Mouse (Mus musculus) bone marrow, adult 2 months (tissue): ENCODE measurements around the gene Tbc1d12. TPM values are rescaled to one million over a fixed set of nuclear protein-coding genes. Genes with fewer than 3 reads are reported as not detected.
A peak's percentile ranks its signal among the peaks of the same experiment; 100 is the strongest.

ENCODE experiments used
- H3K27ac ChIP-seq: fragments of 200-500 bp; 2 replicates; pipeline ENCODE4 v1.5.1; 2012; ENCODE audit warnings: low read depth, mild to moderate bottlenecking, control low read depth, inconsistent platforms, low read length; ENCODE audit not compliant: control insufficient read depth, poor library complexity, insufficient read depth
- H3K4me1 ChIP-seq: fragments of 200-500 bp; 2 replicates; pipeline ENCODE4 v1.6.1; 2011; ENCODE audit warnings: low read length; ENCODE audit not compliant: control insufficient read depth, insufficient read depth
- H3K4me3 ChIP-seq: fragments of 200-500 bp; replicated peaks from 2 replicates; pipeline ENCODE3; 2011; ENCODE audit warnings: mild to moderate bottlenecking, low read depth, low read length, control low read depth; ENCODE audit not compliant: control insufficient read depth
- CTCF ChIP-seq: fragments of 200-500 bp; IDR thresholded peaks from 2 replicates; pipeline ENCODE4 v1.5.1; 2011; ENCODE audit warnings: low read length, control low read depth; ENCODE audit not compliant: control insufficient read depth, insufficient read depth
- POLR2A ChIP-seq: fragments of 200-500 bp; IDR thresholded peaks from 2 replicates; pipeline ENCODE4 v1.6.1; 2011; ENCODE audit warnings: low read depth, mild to moderate bottlenecking, control low read depth, low read length, borderline replicate concordance; ENCODE audit not compliant: control insufficient read depth
- WGBS: fragments of 180-500 bp; shearing (Covaris S2); methylation state at CpG from one replicate; pipeline ENCODE4 v1.1.7; 2018; 5-methylcytosine and 5-hydroxymethylcytosine counted together
- polyA plus RNA-seq: library from polyadenylated mRNA; stranded (reverse); fragments of >200 nt; gene quantifications from 2 replicates; pipeline ENCODE4 v1.2.4, GENCODE M21; 2011; ENCODE audit warnings: low replicate concordance; ENCODE audit not compliant: missing spikeins, insufficient read depth, insufficient read length

The Tbc1d12 gene
- polyA plus RNA-seq = 0.70 and 2.4 TPM in 2 replicates

- Histone ChIP-seq H3K27ac (peak within 1 kb of the TSS; percentile 90), H3K4me1 (no peaks in the 10 kb centered on the region), H3K4me3 (peak within 1 kb of the TSS; percentile 76)
- WGBS = under 1% methylated on average over 101 of the region's 101 CpGs
- TF ChIP-seq CTCF (no peak), POLR2A (peak; percentile 37; the same call in 1 of the 2 replicates)
These were observed at the start of gene Tbc1d12 for GRCm38 (mm10) chr19:38836438-38837170. Gene Tbc1d12, plus strand, starts transcription at chr19:38836579.

GRCm38 (mm10) chr19:38787756-38788155, 48.6 kb upstream of the Tbc1d12 start:
- no peak for TF ChIP-seq CTCF
- no peak for TF ChIP-seq POLR2A
- no peak overlapping the region for H3K4me3 ChIP-seq
- no peak overlapping the region for H3K27ac ChIP-seq
- WGBS = 86% methylated on average over 6 of the region's 6 CpGs
- H3K4me1 ChIP-seq = no peaks in the 10 kb centered on the region

- WGBS = 85% methylated on average over 7 of the region's 7 CpGs
- H3K27ac ChIP-seq = no peak overlapping the region
- TF ChIP-seq CTCF (no peak), POLR2A (no peak)
These were observed 42.8 kb upstream of the Tbc1d12 start for GRCm38 (mm10) chr19:38793563-38794045.

GRCm38 (mm10) chr19:38796546-38796945, 39.8 kb upstream of the Tbc1d12 start:
- Histone ChIP-seq H3K4me3 (no peak overlapping the region), H3K4me1 (no peaks in the 10 kb centered on the region), H3K27ac (no peak overlapping the region)
- 84% methylated on average over 5 of the region's 5 CpGs for WGBS
- TF ChIP-seq POLR2A (no peak), CTCF (no peak)

More at GRCm38 (mm10) chr19:38793563-38794045, 42.8 kb upstream of the Tbc1d12 start:
- H3K4me1 ChIP-seq = no peaks in the 10 kb centered on the region
- no peak overlapping the region for H3K4me3 ChIP-seq

- H3K4me3 ChIP-seq = no peak overlapping the region
- H3K4me1 ChIP-seq = no peaks in the 10 kb centered on the region
- no peak overlapping the region for H3K27ac ChIP-seq
- TF ChIP-seq CTCF (no peak), POLR2A (no peak)
- 73% methylated on average over 1 of the region's 1 CpGs for WGBS
These were observed 38.1 kb upstream of the Tbc1d12 start for GRCm38 (mm10) chr19:38798291-38798690.

GRCm38 (mm10) chr19:38798801-38799200, 37.6 kb upstream of the Tbc1d12 start:
- Histone ChIP-seq H3K27ac (no peak overlapping the region), H3K4me1 (no peaks in the 10 kb centered on the region), H3K4me3 (no peak overlapping the region)
- 86% methylated on average over 6 of the region's 6 CpGs for WGBS
- TF ChIP-seq POLR2A = no peak
- TF ChIP-seq CTCF = no peak

GRCm38 (mm10) chr19:38818191-38818590, 18.2 kb upstream of the Tbc1d12 start:
- WGBS = 16% methylated on average over 8 of the region's 8 CpGs
- TF ChIP-seq POLR2A = no peak
- no peak for TF ChIP-seq CTCF
- Histone ChIP-seq H3K4me1 (no peaks in the 10 kb centered on the region; the same call in 1 of the 2 replicates), H3K4me3 (peak overlapping the region; percentile 44), H3K27ac (no peak overlapping the region)

GRCm38 (mm10) chr19:38818766-38819426, 17.5 kb upstream of the Tbc1d12 start, which contains the start of gene Noc3l:
Gene Noc3l, minus strand, starts transcription at chr19:38819237.
- TF ChIP-seq CTCF (peak; percentile 94), POLR2A (peak; percentile 73; the same call in 1 of the 2 replicates)
- H3K4me1 ChIP-seq = no peaks in the 10 kb centered on the region; the same call in 1 of the 2 replicates
- under 1% methylated on average over 38 of the region's 38 CpGs for WGBS
- H3K4me3 ChIP-seq = peak within 1 kb of the TSS; percentile 85
- H3K27ac ChIP-seq = peak within 1 kb of the TSS; percentile 26
